20 mouse cellular contexts compared by ENCODE assay signal in genomic region chr16:55312106-55312505, GRCm38 (mm10). TPM values are rescaled to one million over a fixed set of nuclear protein-coding genes. Genes with fewer than 3 reads are reported as not detected.
"Had no signal": no experiment of that assay in that cellular context is flagged by ENCODE, and none has a peak within 500 bp of the region (broad histone marks: within the 10 kb centered on the region; RNA-seq: fewer than 3 reads in every experiment).

No protein-coding gene starts in this region.

- H3K9ac ChIP-seq: neural tube, embryonic 15.5 days; stomach, embryonic 15.5 days had no signal

- H3K4me1 ChIP-seq: neural tube, embryonic 15.5 days; stomach, embryonic 15.5 days had no signal

- H3K9me3 ChIP-seq: neural tube, embryonic 15.5 days; stomach, embryonic 15.5 days had no signal

- H3K4me2 ChIP-seq: neural tube, embryonic 15.5 days; stomach, embryonic 15.5 days had no signal

- DNase-seq: retina, postnatal 1 day; right cerebral cortex, adult 18-20 months; right cerebral cortex, postnatal 14 days; right cerebral cortex, postnatal 25 days; right cerebral cortex, postnatal 4 days; spleen, adult 18-20 months; thymus, adult 18-20 months; thymus, adult 2 months; thymus, postnatal 14 days; thymus, postnatal 25 days; thymus, postnatal 36 days; thymus, postnatal 4 days had no signal

- H3K36me3 ChIP-seq: neural tube, embryonic 15.5 days; stomach, embryonic 15.5 days had no signal

- H3K27me3 ChIP-seq: neural tube, embryonic 15.5 days; stomach, embryonic 15.5 days had no signal

- H3K27ac ChIP-seq: neural tube, embryonic 15.5 days; stomach, embryonic 15.5 days; stomach, postnatal 0 days had no signal

- H3K4me3 ChIP-seq: neural tube, embryonic 15.5 days; stomach, embryonic 15.5 days had no signal

RNA-seq across cellular contexts. Expression of gene Zpld1, which starts 14.3 kb away (rescaled TPM):
- total RNA-seq: neutrophil, adult 5-6 weeks had no signal
- polyA plus RNA-seq: small intestine, adult 2 months; spleen, adult 2 months; thymus, adult 2 months; thymus, postnatal 0 days; urinary bladder, adult 2 months had no signal
